Mouse (Mus musculus): ENCODE results near the gene Mrpl33. TPM values are rescaled to one million over a fixed set of nuclear protein-coding genes. Genes with fewer than 3 reads are reported as not detected.
A peak's percentile ranks its signal among the peaks of the same experiment; 100 is the strongest.

Mrpl33 gene
- polyA plus RNA-seq, 1 experiment, result 165 TPM

DNA sequence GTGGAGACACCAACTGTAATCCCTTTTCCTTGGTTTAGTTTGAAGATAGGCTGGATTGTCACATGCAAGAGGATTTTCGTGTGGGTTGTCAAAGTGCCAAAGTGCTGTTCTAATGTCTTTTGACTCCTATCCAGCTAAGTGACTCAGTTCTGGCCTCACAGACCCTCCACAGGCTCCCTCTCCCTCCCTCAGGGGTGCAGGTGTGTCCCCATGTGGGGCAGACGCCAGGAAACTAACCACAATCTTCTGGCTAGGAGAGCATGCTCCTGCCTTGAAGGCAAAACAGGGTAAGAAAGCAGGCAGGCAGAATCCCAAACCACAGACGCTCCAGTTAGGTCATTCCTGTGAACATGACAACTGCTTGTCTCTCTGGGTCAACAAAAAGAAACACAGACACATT, 9.4 kb downstream of the Mrpl33 start:
- Histone ChIP-seq H3K27ac (ENCODE audit: insufficient read depth, low read length) (peak overlapping the region; percentile 73), H3K4me1 (ENCODE audit: control insufficient read depth, insufficient read depth, low read length) (peaks cover 8% of the 10 kb centered on the region), H3K4me3 (ENCODE audit: insufficient read depth, low read length) (no peak overlapping the region)
- TF ChIP-seq CTCF (IDR thresholded peaks at IDR 0.05; ENCODE audit: borderline replicate concordance, insufficient read depth, low read length) (no peak), POLR2A (IDR thresholded peaks at IDR 0.05; ENCODE audit: low read depth, low read length) (no peak)

DNA sequence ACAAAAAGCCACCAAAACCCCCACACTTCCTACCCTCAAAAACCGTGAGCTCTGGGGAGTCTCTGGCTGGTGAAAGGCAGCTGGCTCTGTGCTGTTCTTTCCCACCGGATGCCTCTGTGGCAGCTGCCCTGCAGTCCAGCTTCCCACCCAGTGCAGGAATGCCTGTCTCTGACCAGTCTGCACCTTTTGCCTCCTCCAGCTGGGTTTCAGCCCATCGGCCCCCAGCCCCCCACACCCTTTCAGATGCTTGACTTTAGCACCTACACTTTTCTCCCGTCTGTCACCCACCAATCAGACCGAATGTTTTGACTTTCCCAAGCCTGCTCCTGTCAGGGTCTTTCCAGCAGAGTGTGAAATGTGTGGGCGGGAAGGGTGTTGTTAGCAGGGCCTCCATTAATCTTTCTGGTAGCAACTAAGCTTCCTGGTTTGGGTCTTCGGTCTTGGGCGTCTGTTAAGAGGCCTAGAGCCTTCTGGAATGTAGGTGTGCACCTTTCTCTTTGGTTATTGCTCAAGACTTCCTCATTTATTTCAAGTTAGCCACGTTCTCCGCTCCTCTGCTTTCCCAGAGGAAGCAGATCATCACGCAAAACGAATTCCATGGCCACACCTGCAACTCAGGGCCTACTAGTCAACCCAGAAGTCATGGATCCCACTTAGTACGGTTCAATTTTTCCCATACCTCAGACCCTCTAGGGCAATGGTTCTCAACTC, 13.8 kb downstream of the Mrpl33 start:
- H3K4me3 ChIP-seq (ENCODE audit: insufficient read depth, low read length), result no peak overlapping the region
- TF ChIP-seq POLR2A (IDR thresholded peaks at IDR 0.05; ENCODE audit: low read depth, low read length) (no peak), CTCF (IDR thresholded peaks at IDR 0.05; ENCODE audit: borderline replicate concordance, insufficient read depth, low read length) (no peak)
- peaks cover 8% of the 10 kb centered on the region for H3K4me1 ChIP-seq (ENCODE audit: control insufficient read depth, insufficient read depth, low read length)
- no peak overlapping the region for H3K27ac ChIP-seq (ENCODE audit: insufficient read depth, low read length)

DNA sequence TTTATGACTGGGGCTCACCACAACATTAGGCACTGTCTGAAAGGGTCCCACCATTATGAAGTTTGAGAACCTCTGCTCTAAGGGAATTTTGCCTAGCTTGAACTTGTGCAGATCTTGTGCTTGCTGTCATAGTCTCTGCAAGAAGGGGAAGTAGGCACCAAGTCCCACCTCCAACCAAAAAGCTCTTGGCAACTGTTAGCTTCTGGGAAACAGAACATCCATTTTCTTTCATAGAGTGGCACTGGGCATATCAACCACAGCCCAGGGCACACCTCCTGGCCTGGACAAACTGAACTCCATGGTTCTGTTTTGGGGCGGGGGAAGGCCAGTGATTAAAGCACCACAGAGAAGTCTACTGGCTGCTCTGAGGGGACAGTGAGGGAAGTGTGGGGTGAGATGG, 14.5 kb downstream of the Mrpl33 start:
- Histone ChIP-seq H3K4me3 (ENCODE audit: insufficient read depth, low read length) (no peak overlapping the region), H3K4me1 (ENCODE audit: control insufficient read depth, insufficient read depth, low read length) (peaks cover 8% of the 10 kb centered on the region), H3K27ac (ENCODE audit: insufficient read depth, low read length) (no peak overlapping the region)
- TF ChIP-seq POLR2A (IDR thresholded peaks at IDR 0.05; ENCODE audit: low read depth, low read length), result no peak
- no peak for TF ChIP-seq CTCF (IDR thresholded peaks at IDR 0.05; ENCODE audit: borderline replicate concordance, insufficient read depth, low read length)

DNA sequence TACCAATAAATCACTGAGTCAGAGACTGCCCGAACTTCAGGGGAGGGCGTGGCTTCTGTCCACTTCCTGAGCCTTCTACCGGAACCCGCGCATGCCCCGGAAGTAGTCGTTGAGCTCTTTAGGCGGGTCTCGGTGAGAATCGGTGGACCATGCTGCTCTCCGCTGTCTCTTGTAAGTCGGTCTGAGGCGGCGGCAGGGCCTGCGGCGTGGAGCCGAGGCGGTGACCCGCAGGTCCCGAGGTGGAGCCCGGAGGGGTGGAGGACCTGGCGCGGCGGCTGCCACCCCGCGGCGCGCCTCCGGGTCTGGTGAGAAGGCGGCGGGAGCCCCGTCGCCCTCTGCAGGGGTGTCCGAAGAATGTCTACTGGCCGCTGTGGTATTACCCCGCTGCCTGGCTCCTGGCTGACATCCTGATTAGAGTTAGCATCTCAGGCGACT, 17.1 kb downstream of the Mrpl33 start:
- peak overlapping the region; percentile 52 for H3K4me3 ChIP-seq (ENCODE audit: insufficient read depth, low read length)
- H3K4me1 ChIP-seq (ENCODE audit: control insufficient read depth, insufficient read depth, low read length), result peaks cover 10% of the 10 kb centered on the region
- TF ChIP-seq POLR2A (IDR thresholded peaks at IDR 0.05; ENCODE audit: low read depth, low read length) (peak; percentile 74), CTCF (IDR thresholded peaks at IDR 0.05; ENCODE audit: borderline replicate concordance, insufficient read depth, low read length) (no peak)
- peak overlapping the region; percentile 80 for H3K27ac ChIP-seq (ENCODE audit: insufficient read depth, low read length)

DNA sequence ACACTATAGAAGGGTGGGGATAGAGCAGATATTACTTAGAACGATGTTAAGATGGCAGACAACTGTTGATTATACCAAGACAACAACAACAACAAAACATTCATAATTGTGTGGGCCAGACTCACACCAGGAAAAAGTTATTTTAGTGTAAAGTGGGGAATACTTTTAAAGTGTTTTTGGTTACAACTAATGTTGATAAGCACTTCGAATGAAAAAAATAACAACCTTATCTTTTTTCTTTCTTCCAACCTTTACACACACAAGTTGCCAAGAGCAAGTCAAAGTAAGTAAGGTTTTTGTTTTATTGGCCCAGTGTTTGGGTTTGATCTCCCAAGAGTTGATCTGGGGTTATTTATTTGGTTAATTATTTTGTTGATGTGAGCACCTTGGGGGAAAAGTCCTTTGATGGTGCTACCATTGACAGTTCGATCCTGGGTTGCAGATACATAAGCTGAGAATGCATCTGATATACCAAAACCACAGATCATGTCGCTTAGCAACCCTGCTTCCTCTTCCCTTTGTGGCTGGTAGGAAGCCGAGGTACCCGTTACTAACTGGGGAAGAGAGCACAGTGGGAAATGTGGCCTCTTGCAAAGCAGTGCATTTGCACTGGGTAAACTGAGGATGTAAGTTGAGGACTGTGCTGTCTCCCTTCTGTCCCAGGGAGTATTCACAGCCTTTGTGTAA, 17.7 kb downstream of the Mrpl33 start:
- H3K4me3 ChIP-seq (ENCODE audit: insufficient read depth, low read length), result peak overlapping the region; percentile 52
- TF ChIP-seq POLR2A (IDR thresholded peaks at IDR 0.05; ENCODE audit: low read depth, low read length) (0 out of 2 replicates have a peak, but pooled peaks have one; percentile 36), CTCF (IDR thresholded peaks at IDR 0.05; ENCODE audit: borderline replicate concordance, insufficient read depth, low read length) (no peak)
- H3K4me1 ChIP-seq (ENCODE audit: control insufficient read depth, insufficient read depth, low read length), result peaks cover 10% of the 10 kb centered on the region
- peak overlapping the region; percentile 80 for H3K27ac ChIP-seq (ENCODE audit: insufficient read depth, low read length)

DNA sequence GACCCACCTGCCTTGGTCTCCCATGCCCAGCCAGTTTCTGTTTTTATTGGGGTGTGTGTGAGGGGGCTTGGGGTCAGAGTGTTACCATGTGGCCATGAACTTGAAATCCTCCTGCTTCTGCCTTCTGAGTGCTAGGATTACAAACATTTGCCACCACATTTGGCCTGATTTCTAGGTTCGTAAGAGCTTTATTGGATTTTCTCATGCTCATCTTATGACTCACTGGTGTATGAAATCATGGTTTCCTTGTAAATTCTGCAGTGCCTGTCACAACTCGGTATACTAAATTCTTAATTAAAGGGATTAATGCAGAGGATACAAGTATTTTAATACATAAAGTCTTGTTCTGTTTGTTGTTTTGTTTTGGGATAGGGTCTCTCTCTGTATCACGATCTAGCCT, 23.6 kb downstream of the Mrpl33 start:
- Histone ChIP-seq H3K4me1 (ENCODE audit: control insufficient read depth, insufficient read depth, low read length) (peaks cover 6% of the 10 kb centered on the region; the same call in 1 of the 2 replicates), H3K4me3 (ENCODE audit: insufficient read depth, low read length) (no peak overlapping the region), H3K27ac (ENCODE audit: insufficient read depth, low read length) (no peak overlapping the region)
- TF ChIP-seq CTCF (IDR thresholded peaks at IDR 0.05; ENCODE audit: borderline replicate concordance, insufficient read depth, low read length), result no peak

DNA sequence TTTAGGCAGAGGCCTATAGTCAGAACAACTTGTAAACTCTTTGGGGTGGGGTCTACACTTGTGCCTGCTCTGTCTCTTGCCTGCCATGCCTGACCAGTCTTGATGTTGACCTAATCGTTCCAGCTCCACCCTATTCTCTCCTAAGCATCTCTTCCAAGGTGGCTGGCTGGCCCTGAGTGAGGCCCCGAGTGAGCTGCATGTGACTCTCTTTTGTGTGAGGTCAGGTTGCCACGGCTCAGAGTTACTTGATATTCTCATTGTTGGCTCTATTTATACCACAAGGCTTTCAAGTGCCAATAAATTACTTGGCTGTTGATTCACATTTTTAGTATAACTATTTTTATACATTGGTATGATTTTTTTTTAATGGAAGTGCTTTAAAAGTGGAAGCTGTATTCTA, 30.4 kb downstream of the Mrpl33 start:
- H3K4me3 ChIP-seq (ENCODE audit: insufficient read depth, low read length), result no peak overlapping the region
- TF ChIP-seq POLR2A (IDR thresholded peaks at IDR 0.05; ENCODE audit: low read depth, low read length) (no peak), CTCF (IDR thresholded peaks at IDR 0.05; ENCODE audit: borderline replicate concordance, insufficient read depth, low read length) (no peak)
- peaks cover 30% of the 10 kb centered on the region for H3K4me1 ChIP-seq (ENCODE audit: control insufficient read depth, insufficient read depth, low read length)
- peak overlapping the region; percentile 86 for H3K27ac ChIP-seq (ENCODE audit: insufficient read depth, low read length)

DNA sequence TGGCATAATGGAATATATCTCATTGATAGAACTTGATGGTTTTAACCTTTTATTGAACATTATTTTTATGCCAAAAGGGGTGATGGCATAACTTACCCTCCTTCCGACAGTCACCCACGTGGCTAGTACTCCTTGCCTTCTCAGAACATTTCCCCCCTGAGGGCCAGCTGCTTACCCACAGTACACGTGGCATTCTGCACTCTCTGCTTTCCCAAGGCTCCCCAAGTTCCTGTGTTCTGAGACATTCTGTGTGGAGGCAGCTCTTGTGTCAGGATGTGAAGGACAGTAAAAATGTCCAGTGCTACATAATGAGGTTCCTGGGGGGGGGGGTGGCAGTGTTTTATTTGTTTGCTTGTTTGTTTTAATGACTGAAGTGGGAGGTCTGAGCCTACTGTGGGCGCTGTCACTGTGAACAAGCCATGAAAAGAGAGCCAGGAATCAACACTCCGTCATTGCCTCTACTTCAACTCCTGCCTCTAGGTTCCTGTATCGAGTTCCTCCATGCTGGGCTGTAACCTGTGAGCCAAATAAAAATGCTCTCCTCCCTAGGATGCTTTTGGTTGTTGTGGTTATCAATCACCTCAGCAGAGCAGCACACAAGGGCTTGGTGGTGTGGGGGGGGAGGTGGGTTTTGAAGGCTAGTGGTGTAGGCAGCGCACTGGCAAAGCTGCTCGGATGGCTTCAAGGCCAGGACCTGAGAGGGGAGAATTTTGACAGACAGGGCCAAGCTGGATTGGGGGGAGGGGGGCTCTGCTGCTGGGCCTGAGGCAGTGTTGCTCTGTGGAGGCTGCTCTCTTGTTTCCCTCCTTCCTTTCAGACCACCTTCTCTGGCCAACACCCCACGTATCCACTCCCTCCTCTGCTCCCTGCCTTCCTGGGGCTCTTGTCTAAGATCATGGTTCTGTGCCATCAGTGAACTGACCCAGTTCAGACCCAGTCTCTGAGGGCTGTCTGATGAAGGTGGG, 31.1 kb downstream of the Mrpl33 start:
- Histone ChIP-seq H3K4me1 (ENCODE audit: control insufficient read depth, insufficient read depth, low read length) (peaks cover 30% of the 10 kb centered on the region), H3K27ac (ENCODE audit: insufficient read depth, low read length) (peak overlapping the region; percentile 96), H3K4me3 (ENCODE audit: insufficient read depth, low read length) (no peak overlapping the region)
- TF ChIP-seq CTCF (IDR thresholded peaks at IDR 0.05; ENCODE audit: borderline replicate concordance, insufficient read depth, low read length) (no peak), POLR2A (IDR thresholded peaks at IDR 0.05; ENCODE audit: low read depth, low read length) (no peak)

DNA sequence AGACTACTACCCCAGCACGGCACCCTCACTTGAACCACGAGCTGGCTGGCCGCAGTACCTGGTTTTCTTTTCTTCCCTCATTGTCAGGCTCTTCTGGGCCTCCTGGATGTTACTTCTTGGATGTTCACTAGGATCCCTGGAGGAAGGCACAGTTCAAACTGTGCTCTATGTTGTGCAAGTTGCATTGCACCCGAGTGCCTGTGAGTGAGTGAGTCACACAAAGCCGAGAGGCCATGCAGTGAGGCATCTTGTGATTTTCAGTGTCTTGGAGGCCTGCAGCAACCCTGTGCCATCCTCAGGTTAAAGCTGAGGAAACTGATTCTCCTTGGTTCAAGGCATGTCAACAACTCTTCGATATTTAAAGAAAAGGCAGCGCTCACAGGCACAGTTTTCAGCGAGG, 31.8 kb downstream of the Mrpl33 start:
- H3K4me1 ChIP-seq (ENCODE audit: control insufficient read depth, insufficient read depth, low read length), result peaks cover 30% of the 10 kb centered on the region
- H3K27ac ChIP-seq (ENCODE audit: insufficient read depth, low read length), result peak overlapping the region; percentile 96
- TF ChIP-seq POLR2A (IDR thresholded peaks at IDR 0.05; ENCODE audit: low read depth, low read length) (no peak), CTCF (IDR thresholded peaks at IDR 0.05; ENCODE audit: borderline replicate concordance, insufficient read depth, low read length) (no peak)
- no peak overlapping the region for H3K4me3 ChIP-seq (ENCODE audit: insufficient read depth, low read length)

All from embryonic fibroblast, embryonic 13.5 days (primary cell).